Mouse (Mus musculus) hematopoietic multipotent progenitor cell, adult 10-12 weeks (in vitro differentiated cells): Measurements from ENCODE around the gene Cfap97. TPM values are rescaled to one million over a fixed set of nuclear protein-coding genes. Genes with fewer than 3 reads are reported as not detected.

Experiments
- polyA plus RNA-seq: library from polyadenylated mRNA; stranded (reverse); fragments of >175 nt; gene quantifications from 2 replicates; pipeline ENCODE4 v1.2.3, GENCODE M21; 2012; ENCODE audit warnings: low replicate concordance

Cfap97 gene
- 1.7 and 2.6 TPM in 2 replicates for polyA plus RNA-seq

GRCm38 (mm10) chr8:46151202-46152062 lies at the start of gene Cfap97:
Gene Cfap97, plus strand, starts transcription at chr8:46151771.

GRCm38 (mm10) chr8:46152064-46153031 lies 777 bp downstream of the Cfap97 start, which contains the start of gene Snx25:
Gene Snx25, minus strand, starts transcription at chr8:46152159.

GRCm38 (mm10) chr8:46210404-46211315 lies 59.1 kb downstream of the Cfap97 start, which contains the start of gene Slc25a4:
Gene Slc25a4, minus strand, starts transcription at chr8:46211284.

Other genes with a start within 250 kb of the Cfap97 start
- gene Ccdc110, start 217.2 kb upstream of the Cfap97 start, polyA plus RNA-seq, result not detected in 2 replicates
- gene 1700029J07Rik, start 176.5 kb upstream of the Cfap97 start, polyA plus RNA-seq, result 0.12 and 0.30 TPM in 2 replicates
- 0.73 and 2.2 TPM in 2 replicates for gene Ufsp2, start 176.2 kb upstream of the Cfap97 start, polyA plus RNA-seq
- gene Lrp2bp, start 152.5 kb upstream of the Cfap97 start, polyA plus RNA-seq, result 0.11 TPM in 1 of 2 replicates, not detected in the other
- 5.6 and 10.0 TPM in 2 replicates for gene Ankrd37, start 146.1 kb upstream of the Cfap97 start, polyA plus RNA-seq
- 6.2 and 26.5 TPM in 2 replicates for gene Snx25, start 388 bp downstream of the Cfap97 start, polyA plus RNA-seq
- gene Slc25a4, start 59.5 kb downstream of the Cfap97 start, polyA plus RNA-seq, result 21.5 and 41.2 TPM in 2 replicates
- gene Helt, start 142.9 kb downstream of the Cfap97 start, polyA plus RNA-seq, result not detected in 2 replicates